Mouse (Mus musculus) limb, embryonic 13.5 days (tissue): ENCODE data around the gene Grik3. TPM values are rescaled to one million over a fixed set of nuclear protein-coding genes. Genes with fewer than 3 reads are reported as not detected.

ENCODE experiments used
- ATAC-seq: fragments of 200-750 bp; cut with Nextera tagmentation; 2 replicates; pipeline ENCODE4 v1.8.0; 2017; ENCODE audit warnings: low read depth, moderate number of reproducible peaks, moderate TSS enrichment; ENCODE audit not compliant: low FRiP score
- H3K27ac ChIP-seq: fragments of 300-500 bp; sonication (generic); 2 replicates; pipeline ENCODE4 v1.5.1; 2015; ENCODE audit warnings: inconsistent platforms, mild to moderate bottlenecking, moderate library complexity
- H3K27me3 ChIP-seq: fragments of 300-500 bp; sonication (generic); 2 replicates; pipeline ENCODE4 v1.6.1; 2015; ENCODE audit warnings: mild to moderate bottlenecking, inconsistent platforms
- H3K36me3 ChIP-seq: fragments of 300-500 bp; sonication (generic); 2 replicates; pipeline ENCODE4 v1.6.1; 2015; ENCODE audit warnings: inconsistent platforms, mild to moderate bottlenecking, moderate library complexity
- H3K4me1 ChIP-seq: fragments of 300-500 bp; sonication (generic); 2 replicates; pipeline ENCODE4 v1.6.1; 2015; ENCODE audit warnings: inconsistent platforms
- H3K4me2 ChIP-seq: fragments of 300-500 bp; sonication (generic); replicated peaks from 2 replicates; pipeline ENCODE4 v1.6.1; 2015; ENCODE audit warnings: inconsistent platforms, mild to moderate bottlenecking, moderate library complexity
- H3K4me3 ChIP-seq: fragments of 300-500 bp; sonication (generic); 2 replicates; pipeline ENCODE4 v1.5.1; 2015; ENCODE audit warnings: moderate library complexity, mild to moderate bottlenecking, inconsistent platforms
- H3K9ac ChIP-seq: fragments of 300-500 bp; sonication (generic); 2 replicates; pipeline ENCODE4 v1.6.1; 2015; ENCODE audit warnings: mild to moderate bottlenecking, inconsistent platforms
- H3K9me3 ChIP-seq: fragments of 300-500 bp; sonication (generic); 2 replicates; pipeline ENCODE4 v1.6.1; 2016; ENCODE audit warnings: inconsistent platforms
- WGBS: fragments of 180-500 bp; shearing (Covaris S2); methylation state at CpG from one replicate; pipeline ENCODE4 v1.1.7; 2015; 5-methylcytosine and 5-hydroxymethylcytosine counted together
- polyA plus RNA-seq: library from polyadenylated mRNA; unstranded; fragments of >200 nt; fragmentation: Nextera tagmentation; extraction: Ambion mirVana; gene quantifications from 2 replicates; pipeline ENCODE4 v1.2.1, GENCODE M21; 2015

Grik3 gene
- polyA plus RNA-seq, 1 experiment from 2014 or later, result 0.25 TPM

- ATAC-seq, result no peak
- Histone ChIP-seq H3K4me2 (no peak overlapping the region), H3K36me3 (no peaks in the 10 kb centered on the region), H3K27me3 (peaks cover 83% of the 10 kb centered on the region), H3K9me3 (no peaks in the 10 kb centered on the region), H3K4me1 (peaks cover 8% of the 10 kb centered on the region; the same call in 1 of the 2 replicates), H3K9ac (no peak overlapping the region), H3K27ac (no peak overlapping the region), H3K4me3 (no peak overlapping the region)
- 27% methylated on average over 14 of the region's 14 CpGs for WGBS
Measured at GRCm38 (mm10) chr4:125556405-125557308, 66.2 kb downstream of the Grik3 start.

- Histone ChIP-seq H3K4me1 (peaks cover 20% of the 10 kb centered on the region), H3K9ac (no peak overlapping the region), H3K4me2 (no peak overlapping the region), H3K9me3 (no peaks in the 10 kb centered on the region), H3K27ac (no peak overlapping the region), H3K27me3 (peaks cover 95% of the 10 kb centered on the region), H3K36me3 (no peaks in the 10 kb centered on the region), H3K4me3 (no peak overlapping the region)
- no peak for ATAC-seq
- WGBS, result 37% methylated on average over 5 of the region's 5 CpGs
Measured at GRCm38 (mm10) chr4:125559564-125559963, 69.1 kb downstream of the Grik3 start.

- Histone ChIP-seq H3K4me1 (peaks cover 22% of the 10 kb centered on the region), H3K36me3 (no peaks in the 10 kb centered on the region), H3K4me2 (no peak overlapping the region), H3K27me3 (peaks cover 93% of the 10 kb centered on the region), H3K4me3 (no peak overlapping the region), H3K9ac (no peak overlapping the region), H3K27ac (no peak overlapping the region), H3K9me3 (no peaks in the 10 kb centered on the region)
- 10% methylated on average over 2 of the region's 2 CpGs for WGBS
- no peak for ATAC-seq
Measured at GRCm38 (mm10) chr4:125560806-125561205, 70.3 kb downstream of the Grik3 start.

- Histone ChIP-seq H3K9ac (no peak overlapping the region), H3K9me3 (no peaks in the 10 kb centered on the region), H3K27me3 (peaks cover 85% of the 10 kb centered on the region), H3K4me3 (no peak overlapping the region), H3K4me1 (peaks cover 14% of the 10 kb centered on the region), H3K4me2 (no peak overlapping the region), H3K27ac (no peak overlapping the region), H3K36me3 (no peaks in the 10 kb centered on the region)
- no peak for ATAC-seq
- WGBS, result 63% methylated on average over 10 of the region's 10 CpGs
Measured at GRCm38 (mm10) chr4:125563579-125563978, 73.1 kb downstream of the Grik3 start.

- H3K9me3 ChIP-seq, result no peaks in the 10 kb centered on the region
- H3K9ac ChIP-seq, result no peak overlapping the region
- no peak for ATAC-seq
- no peaks in the 10 kb centered on the region for H3K36me3 ChIP-seq
- H3K4me3 ChIP-seq, result no peak overlapping the region
- H3K27me3 ChIP-seq, result peaks cover 82% of the 10 kb centered on the region
- H3K4me1 ChIP-seq, result peaks cover 14% of the 10 kb centered on the region
- no peak overlapping the region for H3K4me2 ChIP-seq
- no peak overlapping the region for H3K27ac ChIP-seq
- WGBS, result 28% methylated on average over 17 of the region's 17 CpGs
Measured at GRCm38 (mm10) chr4:125564008-125564710, 73.7 kb downstream of the Grik3 start.

GRCm38 (mm10) chr4:125565711-125566439 is 75.4 kb downstream of the Grik3 start:
- Histone ChIP-seq H3K4me3 (no peak overlapping the region), H3K27ac (no peak overlapping the region), H3K4me1 (peaks cover 14% of the 10 kb centered on the region), H3K9ac (no peak overlapping the region), H3K27me3 (peaks cover 79% of the 10 kb centered on the region), H3K9me3 (no peaks in the 10 kb centered on the region), H3K4me2 (no peak overlapping the region), H3K36me3 (no peaks in the 10 kb centered on the region)
- 58% methylated on average over 7 of the region's 8 CpGs for WGBS
- ATAC-seq, result no peak

GRCm38 (mm10) chr4:125568210-125568609 is 77.7 kb downstream of the Grik3 start:
- no peaks in the 10 kb centered on the region for H3K36me3 ChIP-seq
- 83% methylated on average over 6 of the region's 6 CpGs for WGBS
- peaks cover 81% of the 10 kb centered on the region for H3K27me3 ChIP-seq

GRCm38 (mm10) chr4:125571651-125572311 is 81.3 kb downstream of the Grik3 start:
- ATAC-seq, result no peak
- WGBS, result 23% methylated on average over 12 of the region's 12 CpGs
- Histone ChIP-seq H3K36me3 (no peaks in the 10 kb centered on the region), H3K9me3 (no peaks in the 10 kb centered on the region), H3K4me2 (no peak overlapping the region), H3K27ac (no peak overlapping the region), H3K9ac (no peak overlapping the region), H3K4me1 (peaks cover 12% of the 10 kb centered on the region), H3K27me3 (peaks cover 84% of the 10 kb centered on the region), H3K4me3 (no peak overlapping the region)

More at GRCm38 (mm10) chr4:125568210-125568609, 77.7 kb downstream of the Grik3 start:
- H3K4me1 ChIP-seq, result peaks cover 26% of the 10 kb centered on the region
- no peak overlapping the region for H3K9ac ChIP-seq
- no peaks in the 10 kb centered on the region for H3K9me3 ChIP-seq
- ATAC-seq, result no peak
- H3K27ac ChIP-seq, result no peak overlapping the region
- no peak overlapping the region for H3K4me2 ChIP-seq
- H3K4me3 ChIP-seq, result no peak overlapping the region

GRCm38 (mm10) chr4:125572312-125572663 is 81.8 kb downstream of the Grik3 start:
- ATAC-seq, result no peak
- no peaks in the 10 kb centered on the region for H3K9me3 ChIP-seq
- H3K4me3 ChIP-seq, result no peak overlapping the region
- 1% methylated on average over 5 of the region's 5 CpGs for WGBS
- H3K36me3 ChIP-seq, result no peaks in the 10 kb centered on the region
- H3K4me1 ChIP-seq, result peaks cover 12% of the 10 kb centered on the region
- no peak overlapping the region for H3K4me2 ChIP-seq
- H3K27me3 ChIP-seq, result peaks cover 87% of the 10 kb centered on the region
- H3K27ac ChIP-seq, result no peak overlapping the region
- H3K9ac ChIP-seq, result no peak overlapping the region

- WGBS, result 7% methylated on average over 5 of the region's 5 CpGs
- no peaks in the 10 kb centered on the region for H3K36me3 ChIP-seq
- no peaks in the 10 kb centered on the region for H3K9me3 ChIP-seq
- no peak overlapping the region for H3K9ac ChIP-seq
- no peak overlapping the region for H3K27ac ChIP-seq
- H3K4me2 ChIP-seq, result no peak overlapping the region
- H3K4me3 ChIP-seq, result no peak overlapping the region
- H3K27me3 ChIP-seq, result peaks cover 83% of the 10 kb centered on the region
- no peak for ATAC-seq
- H3K4me1 ChIP-seq, result peaks cover 12% of the 10 kb centered on the region
Measured at GRCm38 (mm10) chr4:125573000-125573399, 82.5 kb downstream of the Grik3 start.

GRCm38 (mm10) chr4:125573951-125574675 is 83.6 kb downstream of the Grik3 start:
- Histone ChIP-seq H3K4me2 (no peak overlapping the region), H3K27ac (no peak overlapping the region), H3K27me3 (peaks cover 84% of the 10 kb centered on the region), H3K4me1 (peaks cover 12% of the 10 kb centered on the region), H3K9ac (no peak overlapping the region), H3K9me3 (no peaks in the 10 kb centered on the region), H3K4me3 (no peak overlapping the region), H3K36me3 (no peaks in the 10 kb centered on the region)
- no peak for ATAC-seq
- 8% methylated on average over 11 of the region's 11 CpGs for WGBS
